Mouse (Mus musculus) granulocyte monocyte progenitor cell, adult 5-6 weeks (primary cell): ENCODE results near the gene Cep89. TPM values are rescaled to one million over a fixed set of nuclear protein-coding genes. Genes with fewer than 3 reads are reported as not detected.

ENCODE experiments used
- ATAC-seq: replicated peaks from 2 replicates; pipeline ENCODE4 v1.8.0; 2016; ENCODE audit warnings: mild to moderate bottlenecking, moderate TSS enrichment, inconsistent platforms; ENCODE audit not compliant: poor library complexity, severe bottlenecking
- total RNA-seq, 2 experiments: library from RNA; stranded (forward) in 1 of 2; stranded (reverse) in 1 of 2; fragments of 200-712, 200-1000 nt in 1 of 2; fragments of >200 nt in 1 of 2; fragmentation: Nextera tagmentation in 1 of 2; gene quantifications; 2 replicates each; pipeline ENCODE4 v1.2.3; 2014 to 2017

Gene Cep89
- total RNA-seq, 2 experiments from 2014 or later: 7.2 to 10.6 TPM

- ATAC-seq: no peak
Observed at GRCm38 (mm10) chr7:35470794-35471193, 74.0 kb downstream of the Cep89 start.

DNA sequence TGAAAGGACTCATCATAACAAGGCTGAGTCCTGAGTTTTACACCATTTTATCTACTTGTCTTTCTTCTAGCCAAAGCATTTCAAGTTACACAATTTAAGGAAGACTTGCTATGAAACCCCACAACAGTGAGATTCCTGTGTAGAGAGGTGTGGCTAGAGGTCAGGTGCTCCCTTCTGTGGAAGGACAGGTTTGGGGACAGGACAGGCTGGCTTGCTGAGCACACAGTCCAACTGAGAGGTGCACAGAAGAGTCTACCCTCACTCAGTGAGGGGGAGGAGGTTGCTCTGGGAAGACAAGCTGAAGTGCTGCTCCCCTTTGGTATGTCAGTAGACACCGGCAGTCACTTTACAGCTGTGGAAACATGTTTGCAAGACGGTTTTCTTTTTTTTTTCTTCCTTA, 79.6 kb downstream of the Cep89 start:
- no peak for ATAC-seq

DNA sequence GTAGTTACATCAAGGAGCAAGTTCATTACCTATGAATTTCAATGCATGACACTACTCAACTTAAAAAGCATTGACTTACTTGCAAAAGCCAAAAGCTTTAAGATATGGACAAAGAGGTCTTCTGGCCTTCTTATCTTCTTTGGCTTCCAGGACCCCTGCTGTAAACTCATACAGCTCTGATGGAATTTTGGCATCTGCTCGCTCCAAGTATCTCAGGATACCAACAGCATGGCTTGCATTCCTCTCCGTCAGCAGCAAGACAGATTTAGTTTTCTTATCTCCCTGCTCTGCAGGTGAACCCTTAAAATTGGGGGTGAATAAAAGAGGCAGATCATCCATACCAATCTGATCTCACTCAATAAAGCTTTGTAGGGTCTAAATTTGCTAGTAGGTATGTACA, 88.3 kb downstream of the Cep89 start:
- ATAC-seq: no peak

DNA sequence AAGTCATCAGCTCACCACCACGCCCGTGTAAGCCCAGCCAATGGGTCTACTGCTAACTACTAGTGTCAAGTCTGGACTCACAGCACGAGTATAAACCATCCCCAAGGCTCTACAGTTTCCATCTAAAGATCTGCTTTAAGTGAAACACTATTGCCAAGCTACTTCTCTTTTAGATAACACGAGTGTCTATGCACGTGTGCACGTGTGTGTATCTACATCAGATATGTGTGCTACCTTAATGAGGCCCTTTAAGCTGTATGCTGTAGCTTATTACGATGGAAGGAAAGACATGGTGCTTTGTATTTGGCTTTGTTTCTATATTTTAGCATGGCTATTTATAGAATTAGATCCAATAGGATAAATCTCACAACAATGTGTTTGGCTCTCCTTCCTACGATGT, 89.7 kb downstream of the Cep89 start:
- no peak for ATAC-seq

Other genes with a start within 250 kb of the Cep89 start
- gene Slc7a10, start 210.7 kb upstream of the Cep89 start, total RNA-seq (2014; fragmentation: Nextera tagmentation): not detected in 2 replicates
- not detected in 2 replicates for gene Slc7a10, start 210.7 kb upstream of the Cep89 start, total RNA-seq (2017)
- not detected in 2 replicates for gene Lrp3, start 181.5 kb upstream of the Cep89 start, total RNA-seq (2014; fragmentation: Nextera tagmentation)
- not detected in 2 replicates for gene Lrp3, start 181.5 kb upstream of the Cep89 start, total RNA-seq (2017)
- 20.4 and 29.5 TPM in 2 replicates for gene Gpatch1, start 78.6 kb upstream of the Cep89 start, total RNA-seq (2014; fragmentation: Nextera tagmentation)
- 15.4 and 17.4 TPM in 2 replicates for gene Gpatch1, start 78.6 kb upstream of the Cep89 start, total RNA-seq (2017)
- not detected in 2 replicates for gene Rhpn2, start 62.9 kb upstream of the Cep89 start, total RNA-seq (2014; fragmentation: Nextera tagmentation)
- gene Rhpn2, start 62.9 kb upstream of the Cep89 start, total RNA-seq (2017): not detected in 2 replicates
- 15.7 and 16.8 TPM in 2 replicates for gene Faap24, start 199 bp upstream of the Cep89 start, total RNA-seq (2014; fragmentation: Nextera tagmentation)
- gene Faap24, start 199 bp upstream of the Cep89 start, total RNA-seq (2017): 11.3 and 14.3 TPM in 2 replicates
- gene Slc7a9, start 51.8 kb downstream of the Cep89 start, total RNA-seq (2014; fragmentation: Nextera tagmentation): not detected in 2 replicates
- gene Slc7a9, start 51.8 kb downstream of the Cep89 start, total RNA-seq (2017): not detected in 2 replicates
- gene Tdrd12, start 140.7 kb downstream of the Cep89 start, total RNA-seq (2014; fragmentation: Nextera tagmentation): not detected in 2 replicates
- not detected in 2 replicates for gene Tdrd12, start 140.7 kb downstream of the Cep89 start, total RNA-seq (2017)
- 98.2 and 110 TPM in 2 replicates for gene Nudt19, start 159.3 kb downstream of the Cep89 start, total RNA-seq (2014; fragmentation: Nextera tagmentation)
- 44.6 and 52.5 TPM in 2 replicates for gene Nudt19, start 159.3 kb downstream of the Cep89 start, total RNA-seq (2017)
- gene Rgs9bp, start 188.5 kb downstream of the Cep89 start, total RNA-seq (2014; fragmentation: Nextera tagmentation): 0.30 and 1.2 TPM in 2 replicates
- 0.36 and 0.65 TPM in 2 replicates for gene Rgs9bp, start 188.5 kb downstream of the Cep89 start, total RNA-seq (2017)
- gene Ankrd27, start 189.2 kb downstream of the Cep89 start, total RNA-seq (2014; fragmentation: Nextera tagmentation): 40.4 and 66.7 TPM in 2 replicates
- 40.0 and 49.7 TPM in 2 replicates for gene Ankrd27, start 189.2 kb downstream of the Cep89 start, total RNA-seq (2017)